Mouse (Mus musculus) embryonic facial prominence, embryonic 14.5 days (tissue): Measurements from ENCODE around the gene Sypl. TPM values are rescaled to one million over a fixed set of nuclear protein-coding genes. Genes with fewer than 3 reads are reported as not detected.

Source experiments
- ATAC-seq: fragments of 200-750 bp; cut with Nextera tagmentation; 2 replicates; pipeline ENCODE4 v1.8.0; 2017; ENCODE audit warnings: low read depth, moderate number of reproducible peaks, moderate TSS enrichment
- DNase-seq: peaks from one replicate; pipeline ENCODE4 v3.0.0-alpha.2; 2015; ENCODE audit warnings: low spot score
- H3K27ac ChIP-seq: fragments of 300-500 bp; sonication (generic); replicated peaks from 2 replicates; pipeline ENCODE4 v1.5.1; 2014; ENCODE audit warnings: low read depth, mild to moderate bottlenecking, low read length, moderate library complexity
- H3K27me3 ChIP-seq: fragments of 300-500 bp; sonication (generic); replicated peaks from 2 replicates; pipeline ENCODE4 v1.6.1; 2014; ENCODE audit warnings: low read length; ENCODE audit not compliant: control insufficient read depth, insufficient read depth
- H3K36me3 ChIP-seq: fragments of 300-500 bp; sonication (generic); 2 replicates; pipeline ENCODE4 v1.6.1; 2014; ENCODE audit warnings: low read length, mixed read lengths; ENCODE audit not compliant: control insufficient read depth, insufficient read depth
- H3K4me1 ChIP-seq: fragments of 300-500 bp; sonication (generic); 2 replicates; pipeline ENCODE4 v1.6.1; 2014; ENCODE audit warnings: antibody characterized with exemption, low read length; ENCODE audit not compliant: control insufficient read depth, insufficient read depth
- H3K4me2 ChIP-seq: fragments of 300-500 bp; sonication (generic); 2 replicates; pipeline ENCODE4 v1.6.1; 2014; ENCODE audit warnings: low read depth, mild to moderate bottlenecking, low read length, moderate library complexity, mixed read lengths
- H3K4me3 ChIP-seq: fragments of 300-500 bp; sonication (generic); 2 replicates; pipeline ENCODE4 v1.5.1; 2014; ENCODE audit warnings: low read depth, mild to moderate bottlenecking, low read length
- H3K9ac ChIP-seq: fragments of 300-500 bp; sonication (generic); 2 replicates; pipeline ENCODE4 v1.6.1; 2014; ENCODE audit warnings: low read depth, mild to moderate bottlenecking, low read length, moderate library complexity, mixed read lengths
- H3K9me3 ChIP-seq: fragments of 300-500 bp; sonication (generic); 2 replicates; pipeline ENCODE4 v1.6.1; 2016; ENCODE audit warnings: low read length; ENCODE audit not compliant: control insufficient read depth
- WGBS: fragments of 180-500 bp; shearing (Covaris S2); extraction: QIAGEN DNeasy Blood & Tissue Kit; methylation state at CpG from one replicate; pipeline ENCODE4 v1.1.7; 2014; 5-methylcytosine and 5-hydroxymethylcytosine counted together
- polyA plus RNA-seq: library from polyadenylated mRNA; unstranded; fragments of >200 nt; fragmentation: Nextera tagmentation; extraction: Ambion mirVana; gene quantifications from 2 replicates; pipeline ENCODE4 v1.2.1, GENCODE M21; 2014

Gene Sypl
- polyA plus RNA-seq, 1 experiment from 2014 or later, result 119 TPM

- H3K27ac ChIP-seq, result no peak overlapping the region
- no peak overlapping the region for H3K9ac ChIP-seq
- H3K4me2 ChIP-seq, result no peak overlapping the region
- 58% methylated on average over 7 of the region's 7 CpGs for WGBS
- no peaks in the 10 kb centered on the region for H3K9me3 ChIP-seq
- H3K4me3 ChIP-seq, result no peak overlapping the region
- H3K4me1 ChIP-seq, result 0 out of 2 replicates have a peak, but pooled peaks cover 2% of the 10 kb centered on the region
- no peak for DNase-seq
- H3K27me3 ChIP-seq, result no peaks in the 10 kb centered on the region
- H3K36me3 ChIP-seq, result no peaks in the 10 kb centered on the region
- ATAC-seq, result no peak
Measured at GRCm38 (mm10) chr12:33016824-33017705, 63.4 kb downstream of the Sypl start.

- Histone ChIP-seq H3K27me3 (no peaks in the 10 kb centered on the region), H3K4me2 (no peak overlapping the region), H3K4me3 (no peak overlapping the region), H3K4me1 (0 out of 2 replicates have a peak, but pooled peaks cover 2% of the 10 kb centered on the region), H3K9ac (no peak overlapping the region), H3K36me3 (no peaks in the 10 kb centered on the region), H3K27ac (no peak overlapping the region), H3K9me3 (no peaks in the 10 kb centered on the region)
- ATAC-seq, result no peak
- no peak for DNase-seq
- 69% methylated on average over 4 of the region's 4 CpGs for WGBS
Measured at GRCm38 (mm10) chr12:33018601-33019000, 64.9 kb downstream of the Sypl start.

- H3K4me3 ChIP-seq, result no peak overlapping the region
- ATAC-seq (no peak), DNase-seq (no peak)
- H3K9me3 ChIP-seq, result no peaks in the 10 kb centered on the region
- 0 out of 2 replicates have a peak, but pooled peaks cover 2% of the 10 kb centered on the region for H3K4me1 ChIP-seq
- H3K36me3 ChIP-seq, result no peaks in the 10 kb centered on the region
- 81% methylated on average over 5 of the region's 6 CpGs for WGBS
- H3K27me3 ChIP-seq, result no peaks in the 10 kb centered on the region
- H3K9ac ChIP-seq, result no peak overlapping the region
- H3K4me2 ChIP-seq, result no peak overlapping the region
- H3K27ac ChIP-seq, result no peak overlapping the region
Measured at GRCm38 (mm10) chr12:33020011-33020410, 66.3 kb downstream of the Sypl start.

GRCm38 (mm10) chr12:33021140-33021539 lies 67.4 kb downstream of the Sypl start:
- no peaks in the 10 kb centered on the region for H3K36me3 ChIP-seq
- no peak overlapping the region for H3K27ac ChIP-seq
- no peak overlapping the region for H3K4me3 ChIP-seq
- ATAC-seq, result no peak
- no peak overlapping the region for H3K4me2 ChIP-seq
- no peak for DNase-seq
- 0 out of 2 replicates have a peak, but pooled peaks cover 2% of the 10 kb centered on the region for H3K4me1 ChIP-seq
- no peak overlapping the region for H3K9ac ChIP-seq
- H3K9me3 ChIP-seq, result no peaks in the 10 kb centered on the region
- 84% methylated on average over 9 of the region's 9 CpGs for WGBS
- H3K27me3 ChIP-seq, result no peaks in the 10 kb centered on the region

GRCm38 (mm10) chr12:33021751-33022150 lies 68.1 kb downstream of the Sypl start:
- WGBS, result 86% methylated on average over 4 of the region's 4 CpGs
- Histone ChIP-seq H3K36me3 (no peaks in the 10 kb centered on the region), H3K4me2 (no peak overlapping the region), H3K4me3 (no peak overlapping the region), H3K9ac (no peak overlapping the region), H3K27me3 (no peaks in the 10 kb centered on the region), H3K27ac (no peak overlapping the region), H3K9me3 (no peaks in the 10 kb centered on the region), H3K4me1 (0 out of 2 replicates have a peak, but pooled peaks cover 2% of the 10 kb centered on the region)
- DNase-seq (no peak), ATAC-seq (no peak)

GRCm38 (mm10) chr12:33024524-33024923 lies 70.8 kb downstream of the Sypl start:
- Histone ChIP-seq H3K4me1 (peaks cover 14% of the 10 kb centered on the region), H3K9me3 (no peaks in the 10 kb centered on the region), H3K27me3 (no peaks in the 10 kb centered on the region), H3K9ac (no peak overlapping the region), H3K36me3 (no peaks in the 10 kb centered on the region), H3K27ac (no peak overlapping the region), H3K4me2 (no peak overlapping the region), H3K4me3 (no peak overlapping the region)
- ATAC-seq (no peak), DNase-seq (no peak)
- 37% methylated on average over 6 of the region's 6 CpGs for WGBS

- peak overlapping the region; percentile 40 for H3K4me2 ChIP-seq
- H3K4me3 ChIP-seq, result no peak overlapping the region
- peak; percentile 64 for ATAC-seq
Measured at GRCm38 (mm10) chr12:33027093-33027492, 73.4 kb downstream of the Sypl start.

GRCm38 (mm10) chr12:33028109-33028691 lies 74.5 kb downstream of the Sypl start:
- peaks cover 18% of the 10 kb centered on the region for H3K4me1 ChIP-seq
- 40% methylated on average over 10 of the region's 10 CpGs for WGBS
- no peak overlapping the region for H3K27ac ChIP-seq
- 0 out of 2 replicates have a peak, but pooled peaks cover 4% of the 10 kb centered on the region for H3K27me3 ChIP-seq
- ATAC-seq, result no peak
- H3K9ac ChIP-seq, result no peak overlapping the region
- no peaks in the 10 kb centered on the region for H3K9me3 ChIP-seq
- H3K36me3 ChIP-seq, result no peaks in the 10 kb centered on the region
- no peak overlapping the region for H3K4me3 ChIP-seq
- DNase-seq, result no peak
- H3K4me2 ChIP-seq, result no peak overlapping the region

More at GRCm38 (mm10) chr12:33027093-33027492, 73.4 kb downstream of the Sypl start:
- peak; percentile 95 for DNase-seq
- H3K27ac ChIP-seq, result no peak overlapping the region
- H3K4me1 ChIP-seq, result peaks cover 18% of the 10 kb centered on the region
- no peaks in the 10 kb centered on the region for H3K9me3 ChIP-seq
- H3K27me3 ChIP-seq, result 0 out of 2 replicates have a peak, but pooled peaks cover 4% of the 10 kb centered on the region
- no peak overlapping the region for H3K9ac ChIP-seq
- no peaks in the 10 kb centered on the region for H3K36me3 ChIP-seq
- WGBS, result 4% methylated on average over 10 of the region's 10 CpGs
